Mouse (Mus musculus) lung, postnatal 4 days (tissue): ENCODE data around the gene Strn4.

Source experiments
- DNase-seq, 2 experiments: peaks; one replicate each; pipeline ENCODE4 v3.0.0; 2021

The Strn4 gene

GRCm38 (mm10) chr7:16842645-16843063 is 27.0 kb downstream of the Strn4 start, which contains the start of gene Prkd2:
Gene Prkd2, plus strand, starts transcription at chr7:16842902.
- peak; percentile 95 for DNase-seq

DNA sequence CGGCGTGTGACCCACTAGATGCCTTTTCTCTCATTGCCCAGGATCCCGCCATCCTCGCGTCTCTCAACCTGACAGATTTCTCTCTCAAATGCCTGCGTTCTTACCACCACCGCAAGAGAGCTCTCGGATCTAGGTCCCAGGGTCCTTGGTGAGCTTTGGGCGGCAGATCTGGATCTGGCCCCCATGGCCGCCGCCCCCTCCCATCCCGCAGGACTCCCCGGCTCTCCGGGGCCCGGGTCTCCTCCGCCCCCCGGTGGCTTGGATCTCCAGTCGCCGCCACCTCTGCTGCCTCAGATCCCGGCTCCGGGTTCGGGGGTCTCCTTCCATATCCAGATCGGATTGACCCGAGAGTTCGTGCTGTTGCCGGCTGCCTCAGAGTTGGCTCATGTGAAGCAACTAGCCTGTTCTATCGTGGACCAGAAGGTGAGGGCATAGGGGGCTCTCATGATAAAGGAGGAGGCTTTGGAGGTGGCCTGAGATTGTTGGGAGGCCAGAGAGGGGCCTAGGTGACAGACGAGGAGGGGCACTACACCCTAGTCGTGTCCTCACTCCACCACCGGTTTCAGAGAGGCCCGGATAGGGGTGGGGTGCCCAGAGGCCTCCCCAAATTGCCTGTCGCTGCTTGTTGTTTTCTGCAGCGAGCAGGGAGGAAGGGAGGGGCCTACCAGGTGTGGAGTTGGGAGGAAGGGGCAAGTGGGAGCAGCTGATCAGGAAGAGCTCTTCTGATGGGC is 27.9 kb downstream of the Strn4 start:
- peak; percentile 58 to 61 for DNase-seq

- DNase-seq: no peak
Observed at GRCm38 (mm10) chr7:16844696-16845071, 29.0 kb downstream of the Strn4 start.

GRCm38 (mm10) chr7:16845072-16845819 is 29.6 kb downstream of the Strn4 start:
- DNase-seq: peak; percentile 67 to 79

DNA sequence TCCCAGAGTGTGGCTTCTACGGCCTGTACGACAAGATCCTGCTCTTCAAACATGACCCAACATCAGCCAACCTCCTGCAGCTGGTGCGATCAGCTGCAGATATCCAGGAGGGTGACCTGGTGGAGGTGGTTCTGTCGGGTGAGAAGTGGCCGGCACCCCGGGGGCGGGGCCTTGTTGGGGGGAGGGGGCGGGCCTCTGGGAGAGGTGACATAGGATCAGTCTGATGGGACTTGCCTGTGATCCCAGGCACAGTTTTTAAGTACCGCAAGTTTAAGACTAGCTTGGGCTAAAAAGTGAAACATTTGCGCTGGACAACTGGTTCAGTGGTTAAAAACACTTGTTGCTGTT is 30.1 kb downstream of the Strn4 start:
- no peak for DNase-seq

DNA sequence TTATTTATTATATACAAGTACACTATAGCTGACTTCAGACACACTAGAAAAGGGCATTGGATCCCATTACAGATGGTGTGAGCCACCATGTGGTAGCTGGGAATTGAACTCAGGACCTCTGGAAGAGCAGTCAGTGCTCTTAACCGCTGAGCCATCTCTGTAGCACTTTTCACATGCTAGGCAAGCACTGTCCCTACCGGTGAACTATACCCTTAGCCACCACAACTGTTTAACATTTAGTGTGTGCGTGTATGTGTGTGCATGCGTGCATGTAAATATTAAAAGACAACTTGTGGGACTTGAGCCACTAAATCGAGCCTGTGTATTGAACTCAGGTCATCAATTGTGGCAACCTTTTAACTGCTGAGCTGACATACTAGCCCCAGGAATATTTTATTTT is 31.1 kb downstream of the Strn4 start:
- DNase-seq: no peak

- DNase-seq: no peak
Observed at GRCm38 (mm10) chr7:16847507-16847906, 31.8 kb downstream of the Strn4 start.

DNA sequence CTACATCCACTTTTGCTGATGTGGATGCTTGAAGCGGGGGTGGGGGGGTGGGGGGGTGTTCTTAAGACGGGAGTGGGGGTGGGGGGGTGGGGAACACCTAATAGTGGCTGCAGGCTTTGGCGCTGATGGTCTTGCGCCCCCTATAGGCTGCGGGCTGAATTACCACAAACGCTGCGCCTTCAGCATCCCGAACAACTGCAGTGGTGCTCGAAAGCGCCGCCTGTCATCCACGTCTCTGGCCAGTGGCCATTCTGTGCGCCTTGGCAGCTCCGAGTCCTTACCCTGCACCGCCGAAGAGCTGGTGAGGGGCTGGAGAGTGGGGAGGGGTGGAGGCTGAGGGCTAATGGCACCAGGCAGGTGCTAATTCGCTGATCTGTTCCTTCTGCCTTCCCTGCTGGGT is 32.9 kb downstream of the Strn4 start:
- DNase-seq: peak; percentile 70 to 75

DNA sequence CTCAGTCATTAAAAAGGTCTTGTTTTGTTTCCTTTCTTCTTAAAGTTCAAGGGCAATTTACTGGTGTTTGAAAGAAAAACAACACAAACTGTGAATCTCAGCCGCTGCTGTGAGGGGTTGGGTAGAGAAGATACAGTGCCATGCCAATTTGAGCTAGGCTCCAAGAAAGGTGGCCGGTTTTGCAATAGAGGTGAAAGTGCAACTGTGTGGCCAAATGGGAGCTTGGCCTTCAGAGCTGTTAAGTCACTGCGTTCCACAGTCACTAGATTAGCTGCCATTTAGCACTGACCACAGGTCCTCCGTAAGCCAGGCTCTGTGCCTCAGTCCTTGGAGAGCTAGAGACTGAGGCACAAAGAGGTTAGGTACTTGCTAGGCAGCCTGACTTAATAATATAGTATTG is 35.9 kb downstream of the Strn4 start:
- DNase-seq: no peak

DNA sequence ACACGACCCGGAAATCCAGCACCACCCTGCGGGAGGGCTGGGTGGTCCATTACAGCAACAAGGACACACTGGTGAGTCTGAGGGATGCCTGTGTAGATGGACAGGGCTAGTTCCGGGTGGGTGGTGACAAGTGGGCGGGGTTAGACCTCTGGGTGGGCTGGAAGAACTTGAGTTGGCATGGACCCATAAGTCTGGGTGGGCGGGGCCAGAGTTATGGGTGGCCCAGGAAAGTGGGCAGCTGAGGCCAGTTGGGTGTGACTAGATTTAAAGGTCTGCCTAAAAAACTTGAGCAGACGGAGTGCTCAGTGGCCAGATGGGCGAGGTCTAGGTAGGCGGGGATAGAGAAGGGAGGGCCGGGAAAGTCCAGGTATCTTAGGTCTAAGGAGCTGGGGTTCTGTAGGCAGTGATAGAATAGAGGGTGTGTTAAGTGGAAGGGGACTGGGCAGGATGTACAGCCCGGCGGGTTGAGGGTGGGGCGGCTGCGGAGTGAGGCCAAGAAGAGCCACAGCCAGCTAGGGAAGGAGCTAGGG is 37.7 kb downstream of the Strn4 start:
- DNase-seq: peak; percentile 62 to 74

DNA sequence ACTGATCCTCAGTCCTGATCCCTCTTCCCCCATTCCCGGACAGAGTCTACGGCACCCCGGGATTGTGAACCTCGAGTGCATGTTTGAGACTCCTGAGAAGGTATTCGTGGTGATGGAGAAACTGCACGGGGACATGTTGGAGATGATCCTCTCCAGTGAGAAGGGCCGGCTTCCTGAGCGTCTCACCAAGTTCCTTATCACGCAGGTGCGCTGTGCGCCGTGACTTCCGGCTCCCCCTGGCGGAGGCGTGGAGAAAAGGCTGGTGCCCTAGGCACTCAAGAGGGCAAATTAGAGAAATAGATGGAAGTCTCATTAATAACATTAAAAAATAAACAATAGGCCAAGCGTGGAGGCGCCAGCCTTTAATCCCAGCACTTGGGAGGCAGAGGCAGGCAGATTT is 42.6 kb downstream of the Strn4 start:
- peak; percentile 50 to 58 for DNase-seq

DNA sequence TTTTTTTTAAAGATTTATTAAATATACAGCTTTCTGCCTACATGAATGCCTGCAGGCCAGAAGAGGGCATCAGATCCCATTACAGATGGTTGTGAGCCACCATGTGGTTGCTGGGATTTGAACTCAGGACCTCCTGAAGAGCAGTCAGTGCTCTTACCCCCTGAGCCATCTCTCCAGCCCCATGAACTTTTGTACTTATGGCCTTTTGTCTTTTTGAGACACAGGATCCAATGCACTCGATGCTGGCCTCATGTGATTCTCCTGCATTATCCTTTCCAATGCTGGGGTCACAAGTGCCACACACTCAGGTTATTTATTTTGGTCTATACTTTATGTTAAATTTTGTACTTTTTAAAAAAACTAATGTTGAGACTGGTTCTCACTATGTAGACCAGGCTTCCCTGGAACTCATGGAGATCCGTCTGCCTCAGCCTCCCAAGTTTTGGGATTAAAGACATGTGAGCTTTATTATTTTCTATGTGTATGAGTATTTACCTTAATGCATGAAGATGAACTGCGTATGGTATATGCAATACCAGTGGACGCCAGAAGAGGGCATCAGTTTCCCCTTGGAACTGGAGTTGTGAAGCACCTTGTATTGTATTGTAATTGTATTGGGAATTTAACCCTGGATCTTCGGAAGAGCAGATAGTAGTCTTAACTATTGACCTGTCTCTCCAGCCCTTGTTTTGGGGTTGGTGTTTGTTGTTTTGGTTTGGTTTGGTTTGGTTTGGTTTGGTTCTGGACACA is 44.4 kb downstream of the Strn4 start:
- peak in 1 of 2 experiments; percentile 67 for DNase-seq

- DNase-seq: no peak
Observed at GRCm38 (mm10) chr7:16867488-16867887, 51.8 kb downstream of the Strn4 start.

DNA sequence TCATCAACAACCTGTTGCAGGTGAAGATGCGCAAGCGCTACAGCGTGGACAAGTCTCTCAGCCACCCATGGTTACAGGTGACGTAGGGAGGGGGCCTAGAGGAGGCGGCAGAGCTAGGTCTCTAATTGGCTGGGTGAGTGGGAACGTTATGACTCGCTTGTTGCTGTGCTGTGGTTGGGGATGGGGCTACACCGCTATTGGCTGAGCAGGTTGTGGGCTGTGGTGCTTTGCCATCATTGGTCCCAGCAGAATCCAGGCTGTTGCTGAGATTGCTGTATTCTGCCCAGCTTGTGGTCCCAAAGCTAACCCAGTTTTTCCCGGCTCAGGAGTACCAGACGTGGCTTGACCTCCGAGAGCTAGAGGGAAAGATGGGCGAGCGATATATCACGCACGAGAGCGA is 53.8 kb downstream of the Strn4 start:
- no peak for DNase-seq

DNA sequence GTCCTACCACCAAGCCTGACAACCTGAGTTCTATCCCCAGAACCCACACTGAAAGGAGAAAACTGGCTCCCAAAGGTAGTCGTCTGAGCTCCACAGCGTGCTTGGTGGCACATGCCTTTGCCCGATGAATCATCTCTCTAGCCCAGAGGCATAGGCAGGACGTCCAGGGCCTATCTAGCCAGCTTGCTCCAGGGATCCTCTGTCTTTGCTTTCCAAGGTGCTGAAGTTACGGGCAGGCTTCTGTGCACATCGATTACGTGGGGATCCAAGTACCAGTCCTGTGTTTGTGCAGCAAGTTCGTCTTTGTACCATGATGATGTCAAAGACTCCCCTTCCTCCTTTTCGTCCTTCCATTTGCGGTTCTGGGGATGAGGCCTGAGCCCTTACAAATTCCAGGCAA is 55.9 kb downstream of the Strn4 start:
- DNase-seq: no peak

GRCm38 (mm10) chr7:16872478-16872877 is 56.8 kb downstream of the Strn4 start:
- no peak for DNase-seq

GRCm38 (mm10) chr7:16873392-16873791 is 57.7 kb downstream of the Strn4 start:
- DNase-seq: no peak

- peak; percentile 86 to 89 for DNase-seq
Observed at GRCm38 (mm10) chr7:16874190-16874589, 58.5 kb downstream of the Strn4 start.

DNA sequence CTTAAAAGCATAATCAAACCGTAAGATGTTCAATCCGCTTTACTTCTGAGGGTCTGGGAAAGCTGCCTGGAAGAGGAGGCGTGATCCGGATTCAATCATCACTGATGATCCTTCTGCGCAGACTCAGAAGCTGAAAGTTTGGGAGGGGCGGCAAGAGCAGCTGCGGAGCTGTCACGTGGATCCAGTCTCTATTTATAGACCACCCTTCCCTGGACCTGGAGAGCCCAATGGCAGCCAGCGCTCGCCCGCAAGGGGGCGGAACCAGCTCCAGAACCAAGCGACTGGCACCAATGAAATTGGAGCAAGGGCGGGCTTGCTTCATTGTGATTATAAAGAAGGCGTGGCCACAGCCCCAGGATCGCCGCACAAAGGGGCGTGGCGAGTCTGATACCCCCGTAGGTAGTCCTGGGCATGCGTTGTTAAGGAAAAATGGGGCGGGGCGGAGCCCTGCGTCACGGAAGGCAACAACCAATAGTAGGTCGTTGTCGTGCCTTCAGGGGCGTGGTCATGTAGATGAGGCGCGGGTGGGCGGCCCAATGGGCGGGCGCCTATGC is 59.1 kb downstream of the Strn4 start:
- peak; percentile 99 to 100 for DNase-seq

DNA sequence AGATGAGACGGTGACA is 59.4 kb downstream of the Strn4 start, which contains the start of gene Dact3:
TSS of gene Dact3 (plus strand) at position 8 of the 16 bp plus-strand sequence.
- no peak for DNase-seq

DNA sequence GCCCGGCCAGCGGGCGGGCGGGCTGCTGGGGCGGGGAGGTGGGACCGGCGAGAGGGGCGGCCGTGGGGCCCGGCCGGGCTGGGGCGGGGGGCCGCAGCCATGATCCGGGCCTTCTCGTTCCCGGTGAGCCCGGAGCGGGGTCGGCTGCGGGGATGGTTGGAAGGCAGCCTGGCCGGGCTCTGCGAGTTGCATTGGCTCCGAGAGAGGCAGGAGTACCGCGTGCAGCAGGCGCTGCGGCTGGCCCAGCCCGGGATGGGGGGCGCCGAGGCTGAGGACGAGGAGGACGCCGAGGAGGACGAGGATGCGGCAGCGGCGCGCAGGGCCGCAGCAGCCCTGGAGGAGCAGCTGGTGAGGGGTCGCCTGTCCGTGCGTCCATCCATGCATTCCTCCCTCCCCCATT is 59.6 kb downstream of the Strn4 start:
- DNase-seq: no peak

- DNase-seq: no peak
Observed at GRCm38 (mm10) chr7:16876006-16876405, 60.3 kb downstream of the Strn4 start.

GRCm38 (mm10) chr7:16876608-16877007 is 60.9 kb downstream of the Strn4 start:
- peak; percentile 44 to 74 for DNase-seq

DNA sequence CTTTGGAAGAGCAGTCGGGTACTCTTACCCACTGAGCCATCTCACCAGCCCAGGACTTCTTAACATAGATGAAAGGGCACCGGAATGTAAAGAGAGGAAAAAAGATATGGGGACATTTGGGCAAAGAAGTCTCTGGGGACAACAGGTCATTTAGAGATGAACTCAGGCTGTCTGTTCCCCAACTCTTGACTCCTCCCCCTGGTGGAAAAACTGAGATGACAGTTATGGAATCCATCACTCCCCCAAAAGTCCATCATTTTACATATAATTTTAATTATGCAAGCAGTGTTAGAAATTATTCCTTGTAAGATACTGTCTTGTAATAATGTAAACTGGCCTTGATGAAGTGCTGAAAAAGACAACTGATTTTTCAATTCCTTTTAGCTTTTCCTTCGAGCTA is 62.0 kb downstream of the Strn4 start:
- DNase-seq: no peak
